Mouse (Mus musculus): ENCODE data around the gene Aldh4a1. TPM values are rescaled to one million over a fixed set of nuclear protein-coding genes. Genes with fewer than 3 reads are reported as not detected.

Aldh4a1 gene
- total RNA-seq (2021), result 10 to 100 TPM; 58.2 to 75.6 TPM
- long read RNA-seq, experiment 1, transcript Aldh4a1-201 (15 exons, 3,382 nt), result major isoform, 109 of 149 reads
- long read RNA-seq, experiment 1, partial matches to known transcripts, result 34 of 149 reads
- long read RNA-seq, experiment 1, other reads (novel, unspliced or antisense), result 6 of 149 reads
- long read RNA-seq, experiment 2, transcript Aldh4a1-201 (15 exons, 3,382 nt), result major isoform, 93 of 124 reads
- long read RNA-seq, experiment 2, partial matches to known transcripts, result 12 of 124 reads
- long read RNA-seq, experiment 2, other reads (novel, unspliced or antisense), result 19 of 124 reads

DNA sequence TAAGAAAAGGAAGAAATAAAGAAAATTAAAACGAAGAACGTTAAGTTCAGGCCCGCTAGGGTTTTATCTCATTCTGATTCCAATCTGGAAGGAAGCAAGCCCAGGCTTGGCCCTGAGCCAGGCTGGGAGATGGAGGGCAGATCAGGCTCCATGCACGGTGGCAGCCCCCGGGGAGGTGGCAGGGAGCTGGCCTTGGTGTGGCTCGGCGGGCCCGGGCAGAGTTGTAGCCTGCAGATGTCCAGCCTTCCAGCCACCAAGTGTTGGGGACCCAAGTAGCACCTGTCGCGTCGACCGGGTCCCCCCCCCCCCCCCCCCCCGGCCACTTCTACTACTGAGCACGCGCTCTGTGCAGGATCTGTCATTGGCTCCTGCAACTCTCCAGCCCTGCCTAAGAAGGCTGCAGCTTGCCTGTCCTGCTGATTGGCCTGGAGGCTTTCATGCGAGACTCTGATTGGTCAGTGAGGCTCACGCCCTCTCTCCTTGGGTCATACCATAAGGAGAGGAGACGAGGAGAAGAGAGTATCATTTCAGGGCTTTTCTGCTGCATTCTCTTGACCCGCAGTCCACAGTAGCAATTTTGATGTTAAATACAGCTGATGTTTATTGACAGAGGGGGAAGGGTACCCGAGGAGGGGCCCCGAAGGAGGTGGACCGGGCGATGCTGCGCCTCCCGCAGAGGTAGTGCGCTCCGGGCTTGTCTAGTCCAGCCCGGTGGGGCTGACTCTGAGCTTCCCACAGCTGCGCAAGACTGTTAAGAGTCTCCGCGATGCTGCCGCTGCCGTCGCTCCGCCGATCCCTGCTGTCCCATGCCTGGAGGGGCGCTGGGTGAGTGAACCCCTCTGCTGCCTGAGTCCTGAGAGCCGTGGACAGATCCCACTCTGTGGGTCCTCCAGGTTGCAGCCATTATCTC is at the start of gene Aldh4a1:
Aldh4a1 (plus strand) TSS at position 494 of the 910 bp plus-strand sequence.
- H3K4me3 ChIP-seq, result peak within 1 kb of the TSS; percentile 84
- intact Hi-C loops (cut with DNase I), result no loop called here
- peak within 1 kb of the TSS; percentile 98 for H3K27ac ChIP-seq
- DNase-seq, result peak; percentile 94
- no peak for TF ChIP-seq CTCF (IDR thresholded peaks at IDR 0.05)

DNA sequence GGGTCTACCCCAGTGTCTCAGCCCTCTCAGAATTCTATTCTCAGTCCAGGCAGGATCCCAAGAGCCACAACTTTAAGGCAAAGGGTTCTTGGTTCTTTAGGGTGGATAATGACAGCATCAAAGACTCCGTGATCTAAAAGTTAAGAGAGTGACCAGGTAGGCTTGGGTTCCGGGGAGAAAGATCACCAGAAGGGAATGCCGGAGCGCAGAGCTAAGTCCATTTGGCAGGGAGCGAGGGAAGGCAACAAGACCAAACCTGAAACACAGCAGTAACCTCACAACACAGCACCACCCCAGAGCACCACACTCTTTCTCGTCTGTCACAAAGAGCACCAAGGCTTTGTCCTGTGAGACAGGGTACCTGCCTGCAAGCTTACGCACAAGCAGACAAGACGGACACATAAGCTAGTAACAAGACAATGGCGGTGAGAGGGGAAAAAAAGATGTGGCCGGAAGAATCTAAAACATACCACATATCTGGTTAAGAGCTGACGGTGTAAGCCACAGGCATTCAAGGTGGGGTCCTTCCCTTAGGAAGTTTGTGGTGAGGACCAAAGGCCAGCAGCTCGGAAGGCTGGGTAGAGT is 49.6 kb upstream of the Aldh4a1 start:
- Histone ChIP-seq H3K4me3 (no peak overlapping the region), H3K27ac (no peak overlapping the region)
- no peak for TF ChIP-seq CTCF (IDR thresholded peaks at IDR 0.05)
- no peak for DNase-seq
- intact Hi-C loops (cut with DNase I), result loop anchor here (5.0 kb wide), 1 partner anchor 81 kb away; no protein-coding TSS in a partner anchor

DNA sequence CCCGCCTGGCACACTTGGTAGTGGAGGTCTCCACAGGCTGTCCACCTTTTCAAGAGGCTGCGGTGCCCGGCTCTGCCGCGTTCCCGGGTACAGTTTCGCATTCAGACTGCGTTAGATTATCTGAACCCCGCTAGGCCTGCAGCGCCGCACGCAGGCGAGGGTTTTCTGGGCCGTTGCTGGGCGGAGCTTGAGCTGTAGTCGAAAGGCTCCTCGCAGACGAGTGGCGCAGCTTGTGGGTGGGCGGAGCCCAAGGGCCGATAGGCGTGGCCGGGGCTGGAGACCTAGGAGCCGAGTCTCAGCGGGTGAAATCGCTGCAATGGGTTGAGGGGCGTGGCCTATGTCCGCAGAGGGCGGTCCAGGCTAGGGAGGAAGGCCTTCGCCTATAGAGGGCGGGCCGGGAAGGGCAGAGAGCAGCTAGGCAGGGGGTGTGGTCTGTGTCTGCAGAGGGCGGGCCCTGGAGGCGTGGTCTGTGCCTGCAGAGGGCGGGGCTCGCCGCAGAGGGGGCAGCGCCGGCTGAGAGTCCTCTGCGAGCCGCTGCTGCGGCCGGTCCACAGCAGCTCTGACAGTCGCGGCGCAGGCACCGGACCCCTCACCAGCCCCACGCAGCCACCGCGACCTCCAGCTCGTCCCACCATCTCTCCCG is 48.4 kb upstream of the Aldh4a1 start:
- peak; percentile 65 for TF ChIP-seq CTCF (IDR thresholded peaks at IDR 0.05)
- DNase-seq, result peak; percentile 100
- intact Hi-C loops (cut with DNase I), result loop anchor here (2.0 to 5.0 kb wide), 2 partner anchors 39 to 82 kb away; no protein-coding TSS in a partner anchor
- Histone ChIP-seq H3K4me3 (peak overlapping the region; percentile 84), H3K27ac (peak overlapping the region; percentile 91)

DNA sequence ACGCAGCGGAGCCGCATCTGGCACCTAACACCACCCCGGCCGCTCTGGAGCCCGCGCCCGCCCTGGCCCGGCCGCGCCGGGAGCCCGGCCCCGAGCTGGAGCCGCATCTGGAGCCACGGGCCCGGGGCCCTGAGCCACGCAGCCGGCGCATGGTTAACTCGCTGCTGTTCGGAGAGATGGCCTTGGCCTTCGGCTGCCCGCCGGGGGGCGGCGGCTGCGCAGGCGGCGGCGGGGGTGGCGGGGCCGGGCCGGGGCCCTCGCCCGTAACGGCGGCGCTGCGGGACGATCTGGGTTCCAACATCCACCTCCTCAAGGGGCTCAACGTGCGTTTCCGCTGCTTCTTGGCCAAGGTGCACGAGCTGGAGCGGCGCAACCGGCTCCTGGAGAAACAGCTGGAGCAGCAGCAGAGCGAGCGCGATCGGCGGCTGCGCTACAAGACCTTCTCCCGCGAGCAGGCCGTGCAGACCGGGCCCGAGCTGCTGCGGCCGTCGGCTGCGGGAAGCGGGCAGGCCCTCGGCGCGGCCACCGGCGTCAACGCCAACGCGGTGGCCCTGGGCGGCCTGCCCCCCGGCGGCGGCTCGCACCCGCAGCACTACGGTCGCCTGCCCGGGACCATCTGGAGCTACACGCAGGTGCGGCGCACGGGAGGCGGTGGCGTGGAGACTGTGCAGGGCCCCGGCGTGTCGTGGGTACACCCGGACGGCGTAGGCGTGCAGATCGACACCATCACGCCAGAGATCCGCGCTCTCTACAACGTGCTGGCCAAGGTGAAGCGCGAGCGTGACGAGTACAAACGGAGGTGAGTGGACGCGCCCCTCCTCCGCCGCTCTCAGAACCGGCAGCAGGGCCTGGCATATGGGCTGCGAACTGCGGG is 47.6 kb upstream of the Aldh4a1 start:
- intact Hi-C loops (cut with DNase I), result loop anchor here (2.0 to 5.0 kb wide), 2 partner anchors 38 to 83 kb away; no protein-coding TSS in a partner anchor
- Histone ChIP-seq H3K4me3 (peak overlapping the region; percentile 84), H3K27ac (peak overlapping the region; percentile 91)
- peak; percentile 71 for DNase-seq
- TF ChIP-seq CTCF (IDR thresholded peaks at IDR 0.05), result no peak

DNA sequence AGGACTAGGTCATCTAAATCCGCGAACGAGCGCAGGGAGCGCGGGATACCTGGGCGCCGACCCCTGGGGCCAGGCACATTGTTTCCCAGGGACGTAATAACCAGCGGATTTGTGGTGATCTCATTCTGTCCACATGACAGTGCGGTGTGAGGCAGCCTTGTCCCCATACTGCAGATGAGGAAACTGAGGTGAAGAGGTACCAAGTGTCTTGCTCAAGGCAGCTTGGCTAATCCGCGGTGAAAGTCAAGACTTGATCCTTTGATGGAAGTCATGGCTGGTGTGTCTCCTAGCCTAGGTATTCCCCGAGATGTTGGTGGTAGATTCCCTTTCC is 47.0 kb upstream of the Aldh4a1 start:
- DNase-seq, result no peak
- Histone ChIP-seq H3K4me3 (peak overlapping the region; percentile 84), H3K27ac (peak overlapping the region; percentile 91)
- intact Hi-C loops (cut with DNase I), result loop anchor here (2.0 kb wide), 1 partner anchor 37 kb away; no protein-coding TSS in a partner anchor
- no peak for TF ChIP-seq CTCF (IDR thresholded peaks at IDR 0.05)

DNA sequence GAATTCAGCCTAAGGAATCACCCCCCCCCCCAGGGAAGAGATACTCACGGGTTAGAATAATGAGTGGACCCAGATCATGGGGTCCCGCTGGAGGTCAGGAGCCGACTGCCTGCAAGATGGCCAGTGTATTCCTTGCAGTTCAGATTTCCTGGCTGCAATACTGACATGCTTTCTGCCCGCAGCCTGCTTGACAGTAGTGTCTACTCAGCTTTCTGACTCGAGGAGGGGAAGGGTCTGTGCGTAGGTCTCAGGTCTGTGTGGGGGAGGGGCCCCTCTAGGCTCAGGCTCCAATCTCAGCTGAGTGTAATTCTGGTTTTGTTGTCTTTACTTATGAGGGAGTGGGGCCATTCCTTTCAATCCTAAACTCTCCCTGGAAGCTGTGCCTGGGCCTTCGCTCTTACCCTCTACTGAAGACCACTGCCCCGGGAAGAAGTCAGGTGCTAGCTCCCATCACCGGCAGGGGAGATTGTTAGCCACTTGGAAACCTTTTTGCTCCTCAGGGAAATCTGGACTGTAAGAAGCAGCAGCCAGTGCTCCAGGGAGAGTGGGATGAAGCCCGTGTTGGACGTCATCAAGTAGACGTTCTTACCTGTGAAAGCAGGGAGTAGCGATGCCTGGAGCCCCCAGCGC is 46.3 kb upstream of the Aldh4a1 start:
- peak overlapping the region; percentile 2 for H3K27ac ChIP-seq
- TF ChIP-seq CTCF (IDR thresholded peaks at IDR 0.05), result no peak
- H3K4me3 ChIP-seq, result peak overlapping the region; percentile 84
- DNase-seq, result no peak
- intact Hi-C loops (cut with DNase I), result no loop called here

DNA sequence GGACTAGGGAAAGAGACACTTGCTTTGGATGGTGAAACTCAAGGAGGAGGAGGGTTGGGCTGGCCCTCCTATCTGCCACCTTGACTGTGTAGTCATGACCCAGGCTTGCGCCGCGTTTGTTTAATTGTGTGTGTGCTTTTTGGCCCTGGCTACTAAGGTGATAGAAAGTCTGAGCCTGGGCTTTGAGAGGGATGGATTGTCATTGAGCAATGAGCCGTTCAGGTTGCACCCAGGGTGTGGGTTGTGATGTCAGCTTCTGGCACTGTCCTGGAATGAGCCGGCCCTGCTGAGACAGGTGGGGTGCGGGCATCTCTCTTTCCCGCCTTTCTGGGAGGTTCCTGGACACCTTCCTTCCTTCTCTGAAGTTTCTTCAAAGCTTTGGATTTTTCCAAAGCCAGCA is 45.7 kb upstream of the Aldh4a1 start:
- intact Hi-C loops (cut with DNase I), result no loop called here
- no peak for TF ChIP-seq CTCF (IDR thresholded peaks at IDR 0.05)
- DNase-seq, result no peak
- Histone ChIP-seq H3K27ac (peak overlapping the region; percentile 2; the same call in 1 of the 2 replicates), H3K4me3 (peak overlapping the region; percentile 84)

DNA sequence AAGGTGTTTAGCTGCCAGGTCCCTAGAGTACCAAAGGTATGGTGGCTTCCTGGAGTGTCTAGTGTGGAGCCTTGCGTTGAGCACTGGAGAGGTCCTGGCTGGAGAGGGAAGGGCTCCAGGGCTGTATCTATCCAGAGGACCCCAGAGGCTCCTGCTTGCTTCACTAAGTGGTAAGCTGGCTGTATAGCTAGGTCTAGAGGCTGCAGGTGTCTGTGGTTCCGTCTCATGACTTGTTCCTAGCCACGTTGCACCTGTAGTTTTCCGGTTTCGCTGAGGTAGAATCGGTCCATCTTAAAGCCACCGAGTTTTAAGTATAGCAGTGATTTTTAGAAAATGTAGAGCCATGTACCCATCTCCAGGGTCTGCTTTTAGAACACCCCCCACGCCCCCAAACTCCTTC is 44.3 kb upstream of the Aldh4a1 start:
- no peak for DNase-seq
- Histone ChIP-seq H3K4me3 (peak overlapping the region; percentile 44), H3K27ac (peak overlapping the region; percentile 81)
- TF ChIP-seq CTCF (IDR thresholded peaks at IDR 0.05), result no peak
- intact Hi-C loops (cut with DNase I), result no loop called here

DNA sequence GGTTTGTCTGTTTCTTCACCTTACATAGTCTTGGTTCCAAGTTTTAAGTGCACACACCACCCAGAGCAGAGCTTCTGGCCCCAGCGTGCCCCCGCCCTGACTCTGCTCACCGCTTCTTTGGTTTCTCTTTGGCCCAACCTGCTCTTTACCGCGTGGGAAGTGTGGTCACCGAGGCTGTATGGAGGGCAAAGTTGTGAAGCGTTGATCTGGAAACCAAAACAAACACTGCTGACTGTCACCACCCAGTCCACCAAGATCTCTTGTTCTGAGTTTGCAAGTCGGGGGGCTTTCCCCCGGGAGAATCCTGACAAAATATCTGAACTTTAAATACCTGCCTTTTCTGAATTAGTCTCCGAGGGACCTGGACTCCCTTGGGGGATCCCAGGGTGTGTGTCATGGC is 43.7 kb upstream of the Aldh4a1 start:
- DNase-seq, result no peak
- H3K27ac ChIP-seq, result peak overlapping the region; percentile 81
- TF ChIP-seq CTCF (IDR thresholded peaks at IDR 0.05), result no peak
- intact Hi-C loops (cut with DNase I), result no loop called here
- peak overlapping the region; percentile 44 for H3K4me3 ChIP-seq

DNA sequence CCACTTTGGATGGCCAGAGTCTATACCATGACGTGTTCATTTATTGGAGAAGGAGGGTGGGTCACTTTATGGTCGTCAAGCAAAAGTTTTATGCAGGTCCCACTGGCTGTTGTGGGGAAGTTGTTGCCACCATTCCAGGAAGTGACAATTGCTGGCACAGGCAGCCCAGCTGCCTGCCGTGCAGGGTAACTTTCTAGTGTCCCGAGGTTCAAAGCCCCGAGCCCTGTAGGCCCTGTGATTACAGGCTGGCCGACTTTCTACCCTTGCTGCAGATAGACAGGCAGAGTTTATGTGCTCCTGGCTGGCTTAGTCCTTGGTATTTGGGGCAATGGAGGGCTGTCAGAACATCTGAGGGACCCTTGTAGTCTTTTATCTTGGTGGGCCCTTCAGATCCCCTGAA is 43.2 kb upstream of the Aldh4a1 start:
- TF ChIP-seq CTCF (IDR thresholded peaks at IDR 0.05), result no peak
- peak overlapping the region; percentile 81 for H3K27ac ChIP-seq
- H3K4me3 ChIP-seq, result peak overlapping the region; percentile 44
- intact Hi-C loops (cut with DNase I), result no loop called here
- no peak for DNase-seq

Data from gastrocnemius, adult 2 months (tissue).